Mouse (Mus musculus): ENCODE data around the gene Olfr1387.
"Not testable (repeated sequence)": the region's sequence is repeated elsewhere in the genome, so short reads cannot be mapped to it uniquely, and the experiment has no call there.

Olfr1387 gene

DNA sequence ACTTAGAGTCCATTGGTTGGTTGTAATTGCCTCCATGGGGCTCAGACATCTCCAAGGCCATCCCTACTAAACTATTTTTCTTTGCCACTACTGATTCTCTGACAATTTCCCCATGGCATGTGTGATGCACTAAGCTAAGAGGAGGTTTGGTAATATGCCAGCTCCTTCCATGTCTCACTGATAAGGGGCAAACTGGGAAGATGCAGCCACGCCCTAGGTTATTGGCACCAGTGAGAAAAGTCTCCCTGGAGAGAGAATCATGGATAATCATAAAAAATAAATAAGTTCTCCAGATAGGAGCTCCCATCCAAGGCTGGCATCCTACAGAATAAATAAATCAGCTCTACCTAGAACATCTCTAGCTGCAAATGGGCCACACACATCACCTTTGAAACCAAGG is at the start of gene Olfr1387:
Gene Olfr1387, plus strand, starts transcription at position 301 of the 400 bp plus-strand sequence.
- no peak for DNase-seq (ENCODE audit: low read depth)

DNA sequence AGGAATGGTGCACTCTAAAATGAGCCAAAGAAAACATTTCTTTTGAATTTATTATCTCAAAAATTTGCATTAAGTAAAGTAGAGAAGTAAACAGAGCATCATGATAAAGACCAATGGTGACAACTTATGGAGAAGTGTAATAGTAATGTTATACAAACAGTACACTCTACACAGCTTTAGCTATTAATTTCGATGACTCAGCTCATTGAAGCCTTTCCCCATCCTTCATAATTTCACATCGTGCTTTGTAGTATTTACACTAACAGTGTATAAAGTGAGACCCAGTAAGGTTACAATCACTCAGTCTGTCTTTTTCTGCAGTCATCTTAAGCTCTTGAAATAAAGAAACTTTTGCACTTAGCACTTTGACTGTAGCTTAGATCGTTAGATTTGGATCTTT is 48.4 kb upstream of the Olfr1387 start:
- DNase-seq (ENCODE audit: low read depth): no peak

- peak; percentile 36 for DNase-seq (ENCODE audit: low read depth)
Measured at GRCm38 (mm10) chr11:49410540-49410939, 44.6 kb upstream of the Olfr1387 start.

- no peak for DNase-seq (ENCODE audit: low read depth)
Measured at GRCm38 (mm10) chr11:49422767-49423166, 32.4 kb upstream of the Olfr1387 start, which contains the start of gene Olfr1389. Gene Olfr1389, plus strand, starts transcription at chr11:49423067.

GRCm38 (mm10) chr11:49425257-49425927 is 29.8 kb upstream of the Olfr1387 start:
- DNase-seq (ENCODE audit: low read depth): no peak

DNA sequence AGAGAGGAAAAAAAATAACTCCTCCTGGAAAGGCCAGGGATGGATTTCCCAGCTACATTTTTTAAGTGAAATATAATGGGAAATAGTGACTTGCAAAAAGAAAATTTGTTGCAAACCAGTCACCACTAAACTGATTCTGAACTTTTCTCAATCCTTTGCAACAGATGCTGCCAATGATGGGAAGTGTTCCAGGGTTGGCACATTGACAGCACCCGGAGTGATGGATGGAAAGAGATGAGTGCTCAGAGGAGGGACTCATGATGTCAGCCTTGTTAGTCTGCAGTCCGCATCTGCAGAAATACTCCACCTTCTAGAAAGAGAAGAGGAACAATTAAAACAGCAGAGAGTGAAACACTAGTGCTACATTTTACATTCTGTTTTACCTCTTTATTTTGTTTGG is 25.5 kb upstream of the Olfr1387 start:
- DNase-seq (ENCODE audit: low read depth): no peak

DNA sequence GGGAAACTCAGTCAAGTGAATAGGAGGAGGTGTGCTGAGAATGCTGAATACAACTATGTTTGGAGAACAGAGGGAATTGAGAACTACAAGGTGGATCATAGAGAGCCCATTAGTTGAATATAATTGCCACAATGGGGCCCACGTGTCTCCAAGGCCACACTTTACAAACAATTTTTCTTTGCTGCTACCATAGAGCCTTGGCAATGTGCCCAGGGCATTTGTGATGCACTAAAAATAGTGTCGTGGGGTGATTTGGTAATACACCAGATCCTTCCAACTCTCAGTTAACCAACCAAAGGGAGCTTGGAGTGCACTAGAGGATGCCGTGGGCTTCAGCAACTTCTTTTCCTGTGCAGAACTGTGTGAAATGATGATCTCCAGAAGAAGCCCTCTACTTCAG is 18.7 kb upstream of the Olfr1387 start, which contains the start of gene Olfr1388:
Gene Olfr1388, plus strand, starts transcription at position 214 of the 400 bp plus-strand sequence.
- no peak for DNase-seq (ENCODE audit: low read depth)

DNA sequence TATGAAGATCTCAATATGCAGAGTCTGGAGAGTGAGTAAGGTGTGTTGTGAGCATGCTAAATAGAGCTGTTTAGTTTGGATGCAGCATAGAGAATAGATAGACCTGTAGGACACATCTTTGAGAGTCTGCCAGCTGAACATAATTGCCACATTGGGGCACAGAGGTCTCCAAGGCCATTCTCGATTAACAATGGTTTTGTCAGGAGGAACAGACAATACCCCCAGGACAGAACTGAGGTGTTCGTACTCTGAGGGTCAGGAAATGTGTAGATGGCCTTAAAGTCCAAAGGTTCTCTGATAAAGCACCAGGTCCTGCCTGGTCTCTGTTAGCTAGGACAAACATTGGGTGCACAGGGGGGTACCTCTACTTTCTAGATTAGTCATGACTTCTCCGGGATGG is 9.6 kb downstream of the Olfr1387 start, which contains the start of gene Olfr1386:
Gene Olfr1386, plus strand, starts transcription at position 301 of the 400 bp plus-strand sequence.
- not testable (repeated sequence) for DNase-seq (ENCODE audit: low read depth)

GRCm38 (mm10) chr11:49485973-49486372 is 30.8 kb downstream of the Olfr1387 start:
- DNase-seq (ENCODE audit: low read depth): no peak

DNA sequence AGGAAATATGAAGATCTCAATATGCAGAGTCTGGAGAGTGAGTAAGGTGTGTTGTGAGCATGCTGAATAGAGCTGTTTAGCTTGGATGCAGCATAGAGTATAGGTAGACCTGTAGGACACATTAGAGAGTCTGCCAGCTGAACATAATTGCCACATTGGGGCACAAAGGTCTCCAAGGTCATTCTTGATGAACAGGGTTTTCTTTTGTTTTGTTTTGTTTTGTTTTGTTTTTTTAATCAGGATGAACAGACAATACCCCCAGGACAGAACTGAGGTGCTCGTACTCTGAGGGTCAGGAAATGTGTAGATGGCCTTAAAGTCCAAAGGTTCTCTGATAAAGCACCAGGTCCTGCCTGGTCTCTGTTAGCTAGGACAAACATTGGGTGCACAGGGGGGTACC is 33.6 kb downstream of the Olfr1387 start, which contains the start of gene Olfr1385:
Gene Olfr1385, plus strand, starts transcription at position 301 of the 400 bp plus-strand sequence.
- DNase-seq (ENCODE audit: low read depth): not testable (repeated sequence)
